Mouse (Mus musculus): ENCODE results near the gene Mindy4. TPM values are rescaled to one million over a fixed set of nuclear protein-coding genes. Genes with fewer than 3 reads are reported as not detected.

Mindy4 gene
- polyA plus RNA-seq, 1 experiment from 2014 or later = 1.7 TPM

DNA sequence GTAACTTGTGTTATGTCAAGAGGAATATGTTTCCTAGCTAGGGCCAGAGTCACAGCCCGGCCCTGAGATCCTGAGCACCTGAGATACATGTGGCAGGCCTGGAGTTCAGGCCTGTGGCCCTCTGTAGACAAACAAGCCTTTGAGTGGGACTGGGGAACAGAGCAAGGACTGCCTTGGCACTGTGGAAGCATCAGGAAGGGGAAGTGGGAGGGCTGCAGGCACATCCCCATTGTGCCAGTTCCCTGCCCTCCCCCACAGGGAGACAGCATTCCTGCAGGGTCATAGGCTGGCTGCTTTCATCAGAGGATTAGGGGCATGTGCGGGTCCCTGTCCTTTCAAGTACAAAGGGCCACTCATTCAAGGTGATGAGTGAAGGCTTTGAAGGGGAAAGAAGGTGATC lies 107.0 kb downstream of the Mindy4 start:
- no peak overlapping the region for H3K4me3 ChIP-seq (ENCODE audit: low read depth, low read length)
- TF ChIP-seq EP300 (IDR thresholded peaks at IDR 0.05; ENCODE audit: low read depth) (no peak), CTCF (IDR thresholded peaks at IDR 0.05; ENCODE audit: low read depth) (no peak)
- no peak overlapping the region for H3K4me2 ChIP-seq (ENCODE audit: low read depth, low read length)
- peaks cover 2% of the 10 kb centered on the region; the same call in 1 of the 2 replicates for H3K4me1 ChIP-seq (ENCODE audit: insufficient read depth)
- no peak overlapping the region for H3K9ac ChIP-seq (replicated peaks)
- no peak for DNase-seq
- no peaks in the 10 kb centered on the region for H3K9me3 ChIP-seq (ENCODE audit: low read length)
- WGBS (ENCODE audit: insufficient replicate concordance) = 68% methylated on average over 2 of the region's 2 CpGs
- H3K27ac ChIP-seq (ENCODE audit: low read depth) = no peak overlapping the region
- H3K27me3 ChIP-seq (ENCODE audit: insufficient read depth, low read length) = no peaks in the 10 kb centered on the region
- no peak for ATAC-seq
- H3K36me3 ChIP-seq (replicated peaks; ENCODE audit: insufficient read depth, low read length) = no peaks in the 10 kb centered on the region

DNA sequence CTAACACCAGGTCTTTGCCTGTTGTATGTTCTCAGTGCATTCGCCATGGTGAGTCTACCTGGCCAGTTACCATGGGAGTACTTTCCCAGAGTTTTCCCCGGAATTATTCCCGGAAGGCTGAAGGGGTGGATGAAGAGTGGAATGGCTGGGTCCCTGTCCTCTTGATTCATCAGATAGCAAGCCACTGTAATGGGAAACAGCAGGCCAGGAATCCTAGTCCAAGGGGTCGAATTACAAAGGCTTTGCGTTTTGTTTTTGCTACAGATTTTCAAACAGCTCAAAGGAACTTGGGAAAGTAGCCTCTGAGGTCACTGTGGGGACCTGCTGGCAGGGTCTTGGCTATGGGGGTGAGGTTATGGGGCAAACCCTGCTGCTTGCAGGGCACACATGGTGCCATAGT lies 108.8 kb downstream of the Mindy4 start:
- H3K27me3 ChIP-seq (ENCODE audit: insufficient read depth, low read length) = no peaks in the 10 kb centered on the region
- no peaks in the 10 kb centered on the region for H3K36me3 ChIP-seq (replicated peaks; ENCODE audit: insufficient read depth, low read length)
- no peak overlapping the region for H3K4me3 ChIP-seq (ENCODE audit: low read depth, low read length)
- peaks cover 2% of the 10 kb centered on the region; the same call in 1 of the 2 replicates for H3K4me1 ChIP-seq (ENCODE audit: insufficient read depth)
- no peak overlapping the region for H3K9ac ChIP-seq (replicated peaks)
- H3K4me2 ChIP-seq (ENCODE audit: low read depth, low read length) = no peak overlapping the region
- H3K9me3 ChIP-seq (ENCODE audit: low read length) = no peaks in the 10 kb centered on the region
- TF ChIP-seq CTCF (IDR thresholded peaks at IDR 0.05; ENCODE audit: low read depth) (no peak), EP300 (IDR thresholded peaks at IDR 0.05; ENCODE audit: low read depth) (no peak)
- no peak for ATAC-seq
- H3K27ac ChIP-seq (ENCODE audit: low read depth) = no peak overlapping the region
- DNase-seq = no peak
- 70% methylated on average over 5 of the region's 5 CpGs for WGBS (ENCODE audit: insufficient replicate concordance)

- Histone ChIP-seq H3K9ac (replicated peaks) (no peak overlapping the region), H3K27ac (ENCODE audit: low read depth) (no peak overlapping the region), H3K27me3 (ENCODE audit: insufficient read depth, low read length) (no peaks in the 10 kb centered on the region), H3K4me2 (ENCODE audit: low read depth, low read length) (no peak overlapping the region), H3K9me3 (ENCODE audit: low read length) (no peaks in the 10 kb centered on the region), H3K4me3 (ENCODE audit: low read depth, low read length) (no peak overlapping the region), H3K4me1 (ENCODE audit: insufficient read depth) (peaks cover 2% of the 10 kb centered on the region; the same call in 1 of the 2 replicates), H3K36me3 (replicated peaks; ENCODE audit: insufficient read depth, low read length) (no peaks in the 10 kb centered on the region)
- 43% methylated on average over 4 of the region's 4 CpGs for WGBS (ENCODE audit: insufficient replicate concordance)
- ATAC-seq = peak; percentile 50
- no peak for DNase-seq
- TF ChIP-seq CTCF (IDR thresholded peaks at IDR 0.05; ENCODE audit: low read depth) = no peak
- peak; percentile 86 for TF ChIP-seq EP300 (IDR thresholded peaks at IDR 0.05; ENCODE audit: low read depth)
Measured at GRCm38 (mm10) chr6:55313893-55314292, 110.7 kb downstream of the Mindy4 start.

GRCm38 (mm10) chr6:55314628-55315027 lies 111.4 kb downstream of the Mindy4 start:
- no peak for ATAC-seq
- no peaks in the 10 kb centered on the region for H3K9me3 ChIP-seq (ENCODE audit: low read length)
- no peak overlapping the region for H3K4me2 ChIP-seq (ENCODE audit: low read depth, low read length)
- WGBS (ENCODE audit: insufficient replicate concordance) = 86% methylated on average over 8 of the region's 8 CpGs
- H3K4me1 ChIP-seq (ENCODE audit: insufficient read depth) = peaks cover 8% of the 10 kb centered on the region
- H3K27ac ChIP-seq (ENCODE audit: low read depth) = no peak overlapping the region
- H3K9ac ChIP-seq (replicated peaks) = no peak overlapping the region
- DNase-seq = no peak
- TF ChIP-seq CTCF (IDR thresholded peaks at IDR 0.05; ENCODE audit: low read depth) (no peak), EP300 (IDR thresholded peaks at IDR 0.05; ENCODE audit: low read depth) (no peak)
- no peaks in the 10 kb centered on the region for H3K27me3 ChIP-seq (ENCODE audit: insufficient read depth, low read length)
- H3K36me3 ChIP-seq (replicated peaks; ENCODE audit: insufficient read depth, low read length) = no peaks in the 10 kb centered on the region
- H3K4me3 ChIP-seq (ENCODE audit: low read depth, low read length) = no peak overlapping the region

- H3K27ac ChIP-seq (ENCODE audit: low read depth) = no peak overlapping the region
- H3K4me2 ChIP-seq (ENCODE audit: low read depth, low read length) = no peak overlapping the region
- TF ChIP-seq CTCF (IDR thresholded peaks at IDR 0.05; ENCODE audit: low read depth) (no peak), EP300 (IDR thresholded peaks at IDR 0.05; ENCODE audit: low read depth) (no peak)
- ATAC-seq = no peak
- no peak overlapping the region for H3K9ac ChIP-seq (replicated peaks)
- H3K36me3 ChIP-seq (replicated peaks; ENCODE audit: insufficient read depth, low read length) = no peaks in the 10 kb centered on the region
- H3K9me3 ChIP-seq (ENCODE audit: low read length) = no peaks in the 10 kb centered on the region
- no peaks in the 10 kb centered on the region for H3K27me3 ChIP-seq (ENCODE audit: insufficient read depth, low read length)
- no peak for DNase-seq
- H3K4me3 ChIP-seq (ENCODE audit: low read depth, low read length) = no peak overlapping the region
- H3K4me1 ChIP-seq (ENCODE audit: insufficient read depth) = peaks cover 45% of the 10 kb centered on the region
- WGBS (ENCODE audit: insufficient replicate concordance) = 84% methylated on average over 3 of the region's 3 CpGs
Measured at GRCm38 (mm10) chr6:55318597-55318996, 115.4 kb downstream of the Mindy4 start.

GRCm38 (mm10) chr6:55319585-55320551 lies 116.7 kb downstream of the Mindy4 start:
- no peaks in the 10 kb centered on the region for H3K27me3 ChIP-seq (ENCODE audit: insufficient read depth, low read length)
- no peaks in the 10 kb centered on the region for H3K36me3 ChIP-seq (replicated peaks; ENCODE audit: insufficient read depth, low read length)
- WGBS (ENCODE audit: insufficient replicate concordance) = 72% methylated on average over 14 of the region's 14 CpGs
- TF ChIP-seq EP300 (IDR thresholded peaks at IDR 0.05; ENCODE audit: low read depth) (no peak), CTCF (IDR thresholded peaks at IDR 0.05; ENCODE audit: low read depth) (no peak)
- no peak overlapping the region for H3K4me3 ChIP-seq (ENCODE audit: low read depth, low read length)
- peaks cover 54% of the 10 kb centered on the region for H3K4me1 ChIP-seq (ENCODE audit: insufficient read depth)
- DNase-seq = no peak
- no peak overlapping the region for H3K4me2 ChIP-seq (ENCODE audit: low read depth, low read length)
- no peak overlapping the region; the same call in 1 of the 2 replicates for H3K27ac ChIP-seq (ENCODE audit: low read depth)
- no peaks in the 10 kb centered on the region for H3K9me3 ChIP-seq (ENCODE audit: low read length)
- H3K9ac ChIP-seq (replicated peaks) = no peak overlapping the region
- ATAC-seq = no peak
